Mouse (Mus musculus) cerebellum, postnatal 10 days (tissue): ENCODE data around the gene Gm20388.
A peak's percentile ranks its signal among the peaks of the same experiment; 100 is the strongest.

Experiments used
- DNase-seq, 2 experiments: peaks; one replicate each; pipeline ENCODE4 v3.0.0; 2021; ENCODE audit warnings: mixed read lengths in 2 of 2

The Gm20388 gene

DNA sequence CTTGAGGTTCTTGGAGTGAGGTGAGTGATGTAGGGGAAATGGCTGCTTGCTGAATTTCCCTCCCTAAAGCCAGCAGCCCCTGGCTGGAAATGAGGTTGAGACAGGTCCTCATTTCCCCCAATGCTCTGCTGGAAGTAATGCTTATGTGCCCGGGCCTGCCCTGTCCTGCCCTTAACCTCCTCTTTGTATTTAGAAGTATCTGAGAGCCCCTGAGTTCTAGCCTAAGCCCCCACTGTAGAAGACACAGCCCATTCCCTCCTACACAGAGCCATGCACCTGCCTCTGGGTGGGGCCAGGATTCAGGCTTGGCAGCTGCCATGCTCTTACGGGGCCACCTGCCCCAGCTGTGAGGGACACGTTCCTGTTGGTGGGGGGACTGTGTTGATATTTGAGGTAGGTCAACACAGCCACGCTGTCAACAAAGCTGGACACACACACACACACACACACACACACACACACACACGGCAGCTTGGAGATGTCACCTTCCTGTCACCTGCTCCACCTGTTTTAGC lies 2787.7 kb downstream of the Gm20388 start:
- no peak for DNase-seq

DNA sequence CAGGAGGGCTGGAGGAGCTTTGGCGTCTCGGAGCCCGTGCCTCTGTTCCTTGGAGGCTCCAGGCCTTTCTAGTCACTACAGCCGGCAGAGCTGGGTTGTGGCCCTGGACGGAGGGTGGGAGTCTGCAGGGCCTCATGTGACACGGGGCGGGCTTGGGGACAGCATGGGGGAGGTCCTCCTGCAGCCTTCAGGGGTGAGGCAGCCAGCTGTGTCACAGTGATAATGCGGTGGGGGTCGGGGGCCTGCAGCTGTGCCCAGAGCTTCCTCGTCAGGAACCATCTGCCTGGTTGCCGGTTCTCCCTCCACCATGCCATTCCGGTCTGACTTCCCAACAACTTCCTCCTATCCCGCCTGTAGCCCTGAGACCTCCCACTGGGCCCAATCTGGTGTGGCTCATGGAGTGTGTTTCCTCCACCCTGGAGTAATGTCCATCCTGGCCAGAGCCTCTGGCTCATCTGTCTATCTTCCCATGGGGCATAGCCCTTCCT lies 2788.4 kb downstream of the Gm20388 start, which contains the start of gene Cbfa2t3:
TSS of gene Cbfa2t3 (minus strand) at position 105 of the 488 bp plus-strand sequence.
- peak; percentile 44 to 59 for DNase-seq

DNA sequence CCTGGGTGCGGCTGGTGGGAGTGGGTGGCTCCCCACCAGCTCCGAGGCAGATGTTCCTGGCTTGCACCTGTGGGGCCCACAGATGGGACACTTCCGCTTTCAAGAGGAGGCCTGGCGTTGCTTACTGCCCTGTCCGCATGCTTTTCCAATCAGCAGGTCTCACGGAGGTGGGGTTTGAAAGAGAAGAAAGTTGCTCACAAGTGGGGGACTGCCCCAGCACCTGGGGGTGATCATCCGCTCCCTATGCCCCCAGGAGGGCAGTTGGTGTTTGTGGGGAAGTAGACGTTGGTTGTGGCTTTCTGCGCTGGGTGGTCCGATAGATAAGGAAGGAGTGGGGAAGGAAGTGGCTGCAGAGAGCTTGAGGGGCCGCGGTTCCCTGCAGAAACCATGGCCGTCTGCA lies 2790.0 kb downstream of the Gm20388 start:
- no peak for DNase-seq

- no peak for DNase-seq
Observed at GRCm38 (mm10) chr8:122701441-122702185, 2791.0 kb downstream of the Gm20388 start.

GRCm38 (mm10) chr8:122702301-122702941 lies 2791.8 kb downstream of the Gm20388 start:
- DNase-seq, result no peak

DNA sequence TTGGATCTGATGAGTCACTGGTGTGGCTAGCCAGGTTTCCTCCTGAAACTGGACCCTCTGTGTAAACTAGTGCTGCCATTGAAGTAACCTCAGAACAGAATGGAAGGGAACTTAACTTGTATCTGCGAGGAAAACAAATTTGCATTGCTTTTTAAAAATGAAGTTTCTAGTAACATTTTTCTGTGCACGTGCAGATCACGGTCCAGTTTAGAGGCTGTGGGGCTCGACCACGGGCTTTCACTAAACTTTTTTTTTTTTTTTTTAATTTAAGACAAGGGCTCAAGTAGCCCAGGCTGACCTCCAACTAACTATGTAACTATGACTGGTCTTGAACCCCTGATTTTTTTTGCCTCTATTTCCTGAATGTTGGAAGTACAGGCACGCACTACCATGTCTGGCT lies 2792.3 kb downstream of the Gm20388 start:
- DNase-seq, result no peak

GRCm38 (mm10) chr8:122704612-122705011 lies 2794.0 kb downstream of the Gm20388 start:
- no peak for DNase-seq

DNA sequence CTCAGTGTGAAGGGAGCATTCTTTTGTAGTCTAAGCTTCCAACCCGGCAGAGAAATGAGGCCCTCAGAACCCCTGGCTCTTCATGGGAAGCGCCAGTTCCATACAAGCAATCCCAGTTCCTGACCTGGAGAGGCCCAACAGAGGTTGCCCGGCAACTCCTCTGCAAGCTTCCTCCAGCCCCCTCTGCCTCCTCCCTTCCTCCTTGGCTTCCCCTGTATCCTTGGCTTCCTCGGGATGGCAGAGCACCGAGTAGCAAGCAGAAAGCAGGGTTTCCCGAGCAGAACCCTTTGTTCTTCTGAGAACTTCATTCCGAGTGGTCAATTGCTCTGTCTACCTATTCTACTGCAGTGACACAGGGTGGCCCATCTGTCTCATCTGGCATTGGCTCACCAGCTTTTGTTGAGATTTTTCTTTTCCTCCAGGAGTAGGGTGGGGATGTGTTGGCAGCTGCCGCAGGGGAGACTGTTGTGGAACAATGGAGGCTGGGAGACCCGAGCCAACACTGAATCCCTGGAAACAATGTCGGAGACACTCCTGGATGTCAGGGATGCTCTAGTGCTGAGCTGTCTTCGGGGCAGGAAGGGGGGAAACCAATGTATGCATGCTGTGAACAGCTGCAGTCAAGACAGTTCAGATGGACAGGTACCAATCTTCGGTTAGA lies 2795.4 kb downstream of the Gm20388 start:
- DNase-seq, result peak; percentile 37 to 43

GRCm38 (mm10) chr8:122707184-122707583 lies 2796.5 kb downstream of the Gm20388 start:
- no peak for DNase-seq

DNA sequence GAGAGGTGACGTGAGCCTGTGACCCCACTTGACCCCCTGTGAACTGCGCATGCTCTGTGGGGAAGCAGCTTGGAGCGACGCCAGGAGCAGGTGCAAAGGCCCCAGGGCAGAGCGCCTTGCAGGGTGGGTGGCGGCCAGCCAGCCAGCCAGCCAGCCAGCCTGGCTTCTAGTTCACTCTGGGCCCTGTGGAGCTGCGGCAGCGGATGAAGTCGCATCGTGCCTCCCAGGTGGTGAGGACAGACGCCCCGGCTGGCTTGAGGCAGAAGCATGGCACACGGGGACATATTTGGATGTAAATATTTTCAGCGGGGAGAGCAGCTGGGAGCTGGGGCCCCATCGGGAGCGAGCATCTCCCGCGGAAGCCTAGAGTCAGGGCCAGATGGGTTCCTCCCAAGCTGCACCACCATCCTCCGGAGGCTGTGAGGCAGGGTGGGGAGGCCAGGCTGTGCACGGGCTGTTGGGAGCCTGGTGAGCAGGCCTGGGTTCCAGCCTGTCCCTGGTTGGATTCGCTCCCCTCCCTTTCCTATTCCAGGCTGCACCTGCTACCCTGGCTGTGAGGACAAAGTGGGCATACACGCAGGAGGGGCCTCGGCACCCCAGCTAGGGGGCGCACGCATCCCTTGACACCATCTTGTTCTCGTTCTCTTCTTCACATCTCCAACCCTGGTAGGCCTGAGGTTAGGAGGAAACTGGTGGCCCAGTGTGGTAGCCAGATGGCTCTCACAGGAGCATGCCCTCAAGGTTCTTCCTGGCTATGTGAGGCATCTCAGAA lies 2798.9 kb downstream of the Gm20388 start:
- peak; percentile 79 to 83 for DNase-seq

- DNase-seq, result no peak
Observed at GRCm38 (mm10) chr8:122711480-122711879, 2800.8 kb downstream of the Gm20388 start.

DNA sequence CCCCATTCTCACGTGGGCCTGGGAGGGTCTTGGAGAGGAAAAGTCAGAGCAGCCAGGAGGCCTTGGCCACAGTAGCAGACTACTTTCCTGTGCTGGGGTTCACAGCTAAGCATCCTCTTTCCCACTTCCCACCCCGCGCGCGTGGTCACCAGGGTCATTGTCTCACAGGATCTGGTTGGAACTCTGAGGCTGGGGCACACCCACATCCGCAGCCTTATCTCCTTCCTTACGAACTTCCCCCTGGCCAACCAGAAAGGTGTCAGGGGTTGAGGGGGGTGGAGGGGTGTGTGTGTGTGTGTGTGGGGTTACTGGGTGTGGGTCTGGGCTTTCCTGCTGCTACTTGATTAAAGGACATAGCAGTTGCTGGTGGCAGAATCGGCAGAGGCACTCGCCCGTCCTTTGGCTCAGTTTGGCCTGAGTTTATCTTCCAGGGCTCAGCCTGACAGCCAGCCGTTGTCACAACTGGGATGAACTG lies 2801.3 kb downstream of the Gm20388 start:
- peak; percentile 26 to 49 for DNase-seq

DNA sequence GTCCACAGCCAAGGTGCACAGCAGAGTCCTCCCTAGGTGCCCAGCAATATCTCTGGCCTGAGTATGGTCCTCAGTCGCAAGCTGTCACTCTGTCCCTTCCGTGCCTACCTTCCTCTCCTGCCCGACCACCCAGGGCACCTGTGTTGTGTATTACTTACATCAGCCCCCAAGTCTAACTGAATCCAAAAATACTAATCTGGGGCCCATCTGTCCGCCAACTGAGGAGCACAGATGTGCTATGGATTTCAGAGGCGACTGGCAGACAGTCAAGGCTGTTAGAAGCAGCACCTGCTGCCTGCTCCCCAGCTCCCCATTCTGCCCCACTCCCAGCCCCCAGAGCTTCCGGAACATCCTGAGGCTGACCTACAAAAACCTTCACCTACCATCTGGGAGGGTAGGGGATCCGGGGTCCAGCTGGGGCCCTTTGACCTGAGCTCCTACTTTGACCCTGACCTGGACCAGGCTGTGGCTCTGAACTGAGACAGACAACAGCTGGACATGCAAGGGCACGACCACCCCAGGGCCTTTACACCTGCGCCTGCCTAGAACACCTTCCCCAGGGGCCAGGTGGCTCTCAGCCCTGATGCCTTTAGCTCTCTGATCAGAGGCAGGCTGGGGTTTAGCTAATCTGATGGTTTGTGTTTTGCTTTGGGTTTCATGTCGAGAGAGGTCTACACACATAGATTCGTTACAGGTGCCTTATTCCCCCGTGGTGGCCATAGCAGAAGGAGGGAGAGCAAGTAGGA lies 2801.9 kb downstream of the Gm20388 start:
- peak; percentile 45 to 59 for DNase-seq

DNA sequence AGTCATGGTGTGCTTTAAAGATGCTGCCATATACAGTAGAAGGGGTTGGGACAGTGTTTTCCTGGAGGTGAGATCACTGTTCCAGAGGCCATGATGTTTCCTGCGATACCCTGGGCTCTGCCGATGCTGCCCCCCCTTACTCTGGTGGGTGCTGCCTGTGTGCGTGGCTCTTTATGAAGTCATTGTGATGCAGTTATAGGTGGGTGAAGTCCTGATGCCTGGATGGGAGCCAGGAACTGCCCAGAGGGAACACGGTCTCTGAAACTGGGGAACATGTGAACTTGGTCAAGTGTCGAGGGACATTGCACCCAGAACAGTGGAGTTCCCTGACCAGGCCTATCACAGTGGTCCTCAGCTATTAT lies 2802.5 kb downstream of the Gm20388 start:
- no peak for DNase-seq

- DNase-seq, result peak; percentile 63 to 69
Observed at GRCm38 (mm10) chr8:122716566-122716965, 2805.9 kb downstream of the Gm20388 start.

DNA sequence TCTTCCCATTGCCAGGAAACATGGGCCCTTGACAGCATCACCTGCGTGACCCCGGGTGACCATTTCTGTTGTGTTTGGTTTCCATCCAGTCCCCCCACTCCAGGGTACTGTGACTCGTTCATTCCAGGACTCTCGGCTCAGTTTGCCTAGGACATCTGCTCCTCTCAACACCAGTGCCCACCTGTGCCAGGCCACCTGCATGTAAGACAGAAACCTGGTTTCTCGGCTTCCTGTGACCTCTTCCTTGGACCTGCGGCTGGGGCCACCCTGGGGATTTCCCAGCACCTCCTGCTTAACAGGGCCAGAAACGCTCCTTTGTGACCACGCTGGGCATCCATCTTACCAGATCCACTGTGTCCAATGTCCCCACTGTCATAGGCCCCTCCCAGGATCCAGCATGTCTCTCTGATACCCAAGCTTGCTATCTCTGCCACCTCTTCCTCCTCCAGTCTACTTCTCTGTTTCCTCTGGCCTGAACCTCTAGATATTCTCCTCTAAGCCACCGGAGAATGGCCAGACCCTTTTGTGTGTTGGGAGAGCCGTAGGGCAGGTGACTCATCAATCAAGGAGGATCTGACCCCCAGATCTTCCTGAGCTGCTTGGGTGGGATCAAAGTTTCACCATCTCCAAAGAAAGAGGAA lies 2807.3 kb downstream of the Gm20388 start:
- no peak for DNase-seq

- no peak for DNase-seq
Observed at GRCm38 (mm10) chr8:122718711-122719499, 2808.3 kb downstream of the Gm20388 start.

DNA sequence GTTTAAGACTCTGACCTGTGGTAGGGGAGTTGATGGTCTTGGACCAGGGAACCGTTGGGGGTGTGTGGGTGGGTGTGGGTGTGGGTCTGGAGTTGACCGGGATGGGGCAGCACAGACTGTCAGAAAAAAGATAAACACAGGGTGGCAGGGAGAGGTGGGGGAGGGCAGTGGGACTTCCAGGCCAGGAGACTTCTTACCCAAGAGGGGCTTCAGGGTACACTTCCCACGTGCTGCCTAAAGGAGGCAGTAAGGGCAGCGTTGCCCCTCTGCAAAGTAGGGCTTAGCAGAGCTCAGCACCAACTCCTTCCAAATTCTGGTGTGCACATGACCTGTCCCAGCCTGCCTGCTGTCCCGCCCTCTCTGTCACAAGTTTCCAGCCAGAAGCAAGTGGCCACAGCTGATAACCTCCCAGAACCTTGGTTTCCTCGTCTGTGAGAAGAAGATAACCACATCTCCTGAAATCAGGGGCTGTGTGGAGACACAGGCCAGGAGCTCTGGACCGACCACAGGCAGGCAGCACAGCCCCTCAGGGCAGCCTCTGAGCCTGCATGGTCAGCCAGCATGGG lies 2808.9 kb downstream of the Gm20388 start:
- peak in 1 of 2 experiments; percentile 35 for DNase-seq

- peak; percentile 55 to 58 for DNase-seq
Observed at GRCm38 (mm10) chr8:122720070-122720729, 2809.6 kb downstream of the Gm20388 start.
